Mouse (Mus musculus) G1E (cell line): Measurements from ENCODE around the gene Kctd11.

Source experiments
- CTCF ChIP-seq: IDR thresholded peaks from 2 replicates; pipeline ENCODE4 v1.5.1; 2012; ENCODE audit warnings: low read depth, low read length, inconsistent platforms, mixed read lengths
- GATA1 ChIP-seq: IDR thresholded peaks from 2 replicates; pipeline ENCODE4 v1.6.1; 2012; ENCODE audit warnings: borderline replicate concordance, low read length, inconsistent platforms, mixed read lengths
- GATA2 ChIP-seq: IDR thresholded peaks from 2 replicates; pipeline ENCODE4 v1.6.1; 2012; ENCODE audit warnings: low read depth, low read length, inconsistent platforms, borderline replicate concordance
- POLR2AphosphoS5 ChIP-seq: IDR thresholded peaks from 2 replicates; pipeline ENCODE4 v1.6.1; 2012; ENCODE audit warnings: low read depth, low read length, inconsistent platforms; ENCODE audit not compliant: insufficient replicate concordance
- TAL1 ChIP-seq: conservative IDR thresholded peaks from 2 replicates; pipeline ENCODE4 v1.6.1; 2012; ENCODE audit warnings: low read depth, low read length, inconsistent platforms, mixed read lengths

DNA sequence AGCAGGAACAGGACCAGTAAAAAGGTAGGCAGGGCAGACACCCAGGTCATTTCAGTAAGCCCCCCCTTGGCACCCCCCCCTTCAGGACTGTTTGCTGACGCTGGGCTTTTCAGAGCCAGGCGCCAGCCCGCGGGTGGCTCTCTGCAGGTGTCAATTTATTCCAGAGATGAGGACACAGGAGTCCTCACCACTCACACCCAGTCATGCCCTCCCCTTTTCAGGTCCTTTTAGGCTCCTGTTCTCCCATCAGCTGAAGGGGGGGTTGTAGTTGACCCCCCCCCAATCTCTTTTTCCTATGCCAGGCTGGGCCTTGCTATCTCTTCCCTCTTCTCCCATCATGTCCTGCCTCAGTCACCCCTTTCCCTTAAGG is 45.3 kb downstream of the Kctd11 start:
- no peak for TF ChIP-seq CTCF
- TF ChIP-seq POLR2AphosphoS5: no peak
- no peak for TF ChIP-seq TAL1
- TF ChIP-seq GATA1: no peak
- no peak for TF ChIP-seq GATA2
